Mouse (Mus musculus) heart, adult 2 months (tissue): ENCODE data around the gene Hdgfl3. TPM values are rescaled to one million over a fixed set of nuclear protein-coding genes. Genes with fewer than 3 reads are reported as not detected.

ENCODE experiments used
- DNase-seq, 2 experiments: peaks; one replicate each; pipeline ENCODE4 v3.0.0; 2021
- H3K27ac ChIP-seq: fragments of 200-600 bp; 2 replicates; pipeline ENCODE4 v1.8.1; 2022
- H3K27me3 ChIP-seq: fragments of 200-500 bp; 2 replicates; pipeline ENCODE4 v1.6.1; 2012; ENCODE audit warnings: mild to moderate bottlenecking, low read length, inconsistent platforms, mixed read lengths; ENCODE audit not compliant: control insufficient read depth, insufficient read depth
- H3K36me3 ChIP-seq: fragments of 200-500 bp; 2 replicates; pipeline ENCODE4 v1.6.1; 2012; ENCODE audit warnings: low read length, inconsistent platforms; ENCODE audit not compliant: control insufficient read depth, insufficient read depth
- H3K4me1 ChIP-seq: fragments of 200-500 bp; 2 replicates; pipeline ENCODE4 v1.6.1; 2011; ENCODE audit warnings: low read length; ENCODE audit not compliant: control insufficient read depth, insufficient read depth
- H3K4me3 ChIP-seq: fragments of 200-600 bp; 2 replicates; pipeline ENCODE4 v1.8.1; 2022
- H3K79me2 ChIP-seq: fragments of 200-500 bp; replicated peaks from 2 replicates; pipeline ENCODE4 v1.6.1; 2012; ENCODE audit warnings: mild to moderate bottlenecking, inconsistent platforms, low read length, moderate library complexity, mixed read lengths; ENCODE audit not compliant: control insufficient read depth, insufficient read depth
- H3K9ac ChIP-seq: fragments of 200-500 bp; 2 replicates; pipeline ENCODE4 v1.6.1; 2012; ENCODE audit warnings: low read depth, mild to moderate bottlenecking, control low read depth, inconsistent platforms, low read length, mixed read lengths
- CTCF ChIP-seq: fragments of 200-600 bp; IDR thresholded peaks from 2 replicates; pipeline ENCODE4 v1.8.1; 2022; ENCODE audit warnings: antibody characterized with exemption, mild to moderate bottlenecking, moderate library complexity
- EP300 ChIP-seq: fragments of 200-500 bp; IDR thresholded peaks from 2 replicates; pipeline ENCODE4 v1.6.1; 2011; ENCODE audit warnings: low read depth, low read length, control low read depth; ENCODE audit not compliant: insufficient read depth
- POLR2A ChIP-seq: fragments of 200-500 bp; IDR thresholded peaks from 2 replicates; pipeline ENCODE4 v1.6.1; 2011; ENCODE audit warnings: mild to moderate bottlenecking, low read depth, low read length, control low read depth; ENCODE audit not compliant: insufficient read depth
- WGBS: fragments of 180-500 bp; shearing (Covaris S2); methylation state at CpG from one replicate; pipeline ENCODE4 v1.1.7; 2018; 5-methylcytosine and 5-hydroxymethylcytosine counted together
- intact Hi-C: fragments of 180-260 bp; cut with DNase I; formaldehyde crosslinking; loops from one replicate; pipeline ENCODE4 v1.15.1; 2025
- polyA plus RNA-seq: library from polyadenylated mRNA; depleted of rRNA; stranded (reverse); fragments of >200 nt; gene quantifications from 2 replicates; pipeline ENCODE4 v1.2.3, GENCODE M21; 2012; rRNA removed
- total RNA-seq, 2 experiments: library from RNA; stranded (reverse); gene quantifications; 2 replicates each; pipeline ENCODE4 v1.2.3; 2021

The Hdgfl3 gene
- total and polyA plus RNA-seq, 3 experiments: 1.8 to 8.0 (median 7.8) TPM

GRCm38 (mm10) chr7:81835430-81835829, 98.8 kb downstream of the Hdgfl3 start:
- H3K27ac ChIP-seq: no peak overlapping the region
- H3K9ac ChIP-seq: no peak overlapping the region
- no peak overlapping the region for H3K4me3 ChIP-seq
- no peak for TF ChIP-seq EP300
- no peak for TF ChIP-seq POLR2A
- no peak for TF ChIP-seq CTCF
- no peak for DNase-seq
- H3K36me3 ChIP-seq: no peaks in the 10 kb centered on the region
- no peaks in the 10 kb centered on the region for H3K27me3 ChIP-seq
- H3K79me2 ChIP-seq: no peaks in the 10 kb centered on the region
- no peaks in the 10 kb centered on the region for H3K4me1 ChIP-seq
- WGBS: 79% methylated on average over 5 of the region's 5 CpGs
- intact Hi-C loops: no loop called here

- Histone ChIP-seq H3K9ac (no peak overlapping the region), H3K36me3 (no peaks in the 10 kb centered on the region), H3K4me3 (no peak overlapping the region), H3K79me2 (no peaks in the 10 kb centered on the region), H3K4me1 (no peaks in the 10 kb centered on the region; the same call in 1 of the 2 replicates), H3K27ac (no peak overlapping the region), H3K27me3 (no peaks in the 10 kb centered on the region)
- TF ChIP-seq EP300 (no peak), CTCF (peak; percentile 37), POLR2A (no peak)
- no peak for DNase-seq
- intact Hi-C loops: no loop called here
Observed at GRCm38 (mm10) chr7:81834847-81835246, 99.4 kb downstream of the Hdgfl3 start.

Other genes with a start within 250 kb of the Hdgfl3 start
- 10 to 100 TPM; 85.1 to 99.5 TPM for gene Homer2, start 226.9 kb downstream of the Hdgfl3 start, total RNA-seq
- 33.1 and 39.4 TPM in 2 replicates for gene Homer2, start 226.9 kb downstream of the Hdgfl3 start, polyA plus RNA-seq
- gene Ramac, start 171.5 kb downstream of the Hdgfl3 start, total RNA-seq: 10 to 100 TPM; 25.3 to 28.2 TPM
- 10.4 and 16.4 TPM in 2 replicates for gene Ramac, start 171.5 kb downstream of the Hdgfl3 start, polyA plus RNA-seq
- 10 to 100 TPM; 22.4 to 26.0 TPM for gene 3110040N11Rik, start 145.0 kb downstream of the Hdgfl3 start, total RNA-seq
- gene 3110040N11Rik, start 145.0 kb downstream of the Hdgfl3 start, polyA plus RNA-seq: 25.4 and 27.9 TPM in 2 replicates
- 100 to 1,000 TPM; 128 to 146 TPM for gene Btbd1, start 105.0 kb downstream of the Hdgfl3 start, total RNA-seq
- gene Btbd1, start 105.0 kb downstream of the Hdgfl3 start, polyA plus RNA-seq: 50.6 and 118 TPM in 2 replicates
- gene Gm10160, start 78.7 kb downstream of the Hdgfl3 start, total RNA-seq: not detected
- gene Gm10160, start 78.7 kb downstream of the Hdgfl3 start, polyA plus RNA-seq: not detected in 2 replicates
- gene Tm6sf1, start 75.5 kb downstream of the Hdgfl3 start, total RNA-seq: 10 to 100 TPM in 1 of 2 experiments, 1 to 10 TPM in 1; 9.1 to 12.6 TPM
- 21.4 and 28.5 TPM in 2 replicates for gene Tm6sf1, start 75.5 kb downstream of the Hdgfl3 start, polyA plus RNA-seq
- 1 to 10 TPM in 1 of 2 experiments, under 1 TPM in 1; 0.82 to 1.4 TPM for gene Bnc1, start 57.8 kb upstream of the Hdgfl3 start, total RNA-seq
- 0.57 and 0.91 TPM in 2 replicates for gene Bnc1, start 57.8 kb upstream of the Hdgfl3 start, polyA plus RNA-seq
- gene Sh3gl3, start 239.4 kb upstream of the Hdgfl3 start, total RNA-seq: under 1 TPM; 0.45 to 0.70 TPM
- 0.27 and 1.4 TPM in 2 replicates for gene Sh3gl3, start 239.4 kb upstream of the Hdgfl3 start, polyA plus RNA-seq